Mouse (Mus musculus) left cerebral cortex, postnatal 10 days (tissue): ENCODE measurements around the gene Sulf2. TPM values are rescaled to one million over a fixed set of nuclear protein-coding genes. Genes with fewer than 3 reads are reported as not detected.
A peak's percentile ranks its signal among the peaks of the same experiment; 100 is the strongest.

ENCODE experiments used
- DNase-seq, 2 experiments: peaks; one replicate each; pipeline ENCODE4 v3.0.0; 2021 to 2022; ENCODE audit warnings: low spot score in 2 of 2, mixed read lengths in 1 of 2; ENCODE audit errors: extremely low spot score in 1 of 2
- intact Hi-C: fragments of 180-260 bp; cut with DNase I; formaldehyde crosslinking; loops from one replicate; pipeline ENCODE4 v1.15.1; 2025
- total RNA-seq, 2 experiments: library from RNA; stranded (reverse); gene quantifications; 2 replicates each; pipeline ENCODE4 v1.2.3; 2021

Sulf2 gene
- total RNA-seq, 2 experiments from 2014 or later: 148 to 169 TPM

DNA sequence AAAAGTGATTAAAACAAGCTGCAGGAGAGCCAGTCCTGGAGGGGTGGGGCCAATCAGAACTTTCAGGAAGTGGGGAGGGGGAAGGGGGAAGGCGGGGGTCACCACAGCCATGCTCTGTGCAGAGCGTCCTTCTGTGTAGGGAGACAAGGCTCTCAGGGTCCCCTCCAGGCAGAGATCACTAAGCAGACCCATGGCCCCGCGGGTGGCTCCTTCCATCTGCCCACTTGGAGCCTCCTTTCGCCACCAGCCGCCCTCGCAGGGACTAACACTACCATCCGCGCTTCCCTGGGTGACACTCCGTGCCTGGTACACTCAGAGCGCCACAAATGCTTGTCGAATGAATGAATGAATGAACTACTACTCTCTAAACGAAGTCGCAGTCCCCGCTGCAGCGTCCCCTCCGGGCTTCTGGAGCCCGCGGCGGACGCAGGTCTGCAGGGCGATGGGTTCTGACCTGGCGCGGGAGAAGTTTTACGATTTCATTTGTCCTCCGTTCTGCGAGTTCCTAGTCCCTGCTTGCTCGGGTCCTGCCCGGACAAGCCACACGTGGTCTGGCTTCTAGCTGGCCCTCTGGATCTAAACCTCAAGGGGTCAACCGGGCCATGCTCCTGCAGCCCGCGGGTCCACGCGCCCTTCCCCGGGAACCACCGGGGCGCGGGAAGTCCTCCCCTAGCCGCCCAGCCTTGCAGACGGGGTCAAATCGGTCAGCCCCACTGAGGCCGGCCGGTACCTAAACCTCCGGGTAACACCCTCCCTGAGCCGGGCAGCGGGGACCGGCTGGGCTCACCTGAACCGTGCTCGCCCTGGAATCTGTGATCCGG is 1.4 kb downstream of the Sulf2 start:
- DNase-seq: no peak
- intact Hi-C loops: loop anchor here (2.0 to 5.0 kb wide), 3 partner anchors 47 to 409 kb away; no protein-coding TSS in a partner anchor

DNA sequence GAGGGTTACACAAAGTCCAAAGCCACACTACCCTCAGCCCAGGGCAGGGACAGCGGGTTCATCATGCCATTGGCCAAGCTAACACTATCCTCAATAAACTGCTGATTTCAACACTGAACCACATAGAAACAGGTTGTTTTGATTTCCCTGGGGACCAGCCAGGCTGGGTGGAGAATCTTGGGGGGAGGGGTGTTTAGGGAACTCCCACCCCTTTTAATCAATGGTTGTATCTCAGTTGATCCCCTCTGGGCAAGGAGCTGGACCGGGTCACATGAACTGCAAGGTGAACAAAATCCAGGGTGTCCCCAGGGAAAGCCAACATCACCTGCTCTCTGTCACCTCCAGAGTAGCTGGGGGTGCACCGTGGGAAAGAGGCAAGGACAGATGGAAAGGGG is 2.1 kb downstream of the Sulf2 start:
- DNase-seq: no peak
- intact Hi-C loops: loop anchor here (5.0 kb wide), 2 partner anchors 46 to 189 kb away; no protein-coding TSS in a partner anchor

DNA sequence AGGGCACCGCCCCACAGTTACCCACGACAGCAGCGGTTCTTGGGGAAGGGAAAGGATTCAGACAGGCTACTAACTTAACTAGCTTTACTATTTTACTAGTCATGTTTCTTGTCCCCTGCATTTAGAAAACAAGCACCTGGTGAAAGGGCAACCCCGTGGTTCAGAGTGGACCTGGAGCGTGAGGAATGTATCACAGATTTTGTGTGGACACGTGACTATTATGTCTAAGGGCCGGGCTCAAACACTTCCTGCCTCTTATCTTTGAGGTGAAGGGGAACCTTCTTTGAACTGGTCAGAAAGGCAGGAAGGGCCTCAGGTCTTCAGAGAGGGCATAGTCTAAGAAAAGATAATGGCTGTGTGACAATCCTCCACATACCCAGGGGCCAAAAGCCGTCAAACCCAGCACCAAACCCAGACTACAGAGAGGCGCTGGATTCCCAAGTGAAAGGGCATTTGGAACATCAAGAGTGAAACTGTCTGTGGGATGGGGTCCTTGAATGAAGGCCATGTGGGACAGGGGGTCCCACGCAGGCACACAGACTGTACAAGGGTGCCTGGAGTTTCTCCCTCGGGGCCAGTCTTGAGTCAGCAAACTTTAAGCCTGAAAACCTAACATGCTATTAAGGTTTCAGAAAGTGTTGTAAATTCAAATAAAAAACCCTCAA is 2.6 kb downstream of the Sulf2 start:
- no peak for DNase-seq
- intact Hi-C loops: loop anchor here (5.0 kb wide), 2 partner anchors 46 to 189 kb away; no protein-coding TSS in a partner anchor

DNA sequence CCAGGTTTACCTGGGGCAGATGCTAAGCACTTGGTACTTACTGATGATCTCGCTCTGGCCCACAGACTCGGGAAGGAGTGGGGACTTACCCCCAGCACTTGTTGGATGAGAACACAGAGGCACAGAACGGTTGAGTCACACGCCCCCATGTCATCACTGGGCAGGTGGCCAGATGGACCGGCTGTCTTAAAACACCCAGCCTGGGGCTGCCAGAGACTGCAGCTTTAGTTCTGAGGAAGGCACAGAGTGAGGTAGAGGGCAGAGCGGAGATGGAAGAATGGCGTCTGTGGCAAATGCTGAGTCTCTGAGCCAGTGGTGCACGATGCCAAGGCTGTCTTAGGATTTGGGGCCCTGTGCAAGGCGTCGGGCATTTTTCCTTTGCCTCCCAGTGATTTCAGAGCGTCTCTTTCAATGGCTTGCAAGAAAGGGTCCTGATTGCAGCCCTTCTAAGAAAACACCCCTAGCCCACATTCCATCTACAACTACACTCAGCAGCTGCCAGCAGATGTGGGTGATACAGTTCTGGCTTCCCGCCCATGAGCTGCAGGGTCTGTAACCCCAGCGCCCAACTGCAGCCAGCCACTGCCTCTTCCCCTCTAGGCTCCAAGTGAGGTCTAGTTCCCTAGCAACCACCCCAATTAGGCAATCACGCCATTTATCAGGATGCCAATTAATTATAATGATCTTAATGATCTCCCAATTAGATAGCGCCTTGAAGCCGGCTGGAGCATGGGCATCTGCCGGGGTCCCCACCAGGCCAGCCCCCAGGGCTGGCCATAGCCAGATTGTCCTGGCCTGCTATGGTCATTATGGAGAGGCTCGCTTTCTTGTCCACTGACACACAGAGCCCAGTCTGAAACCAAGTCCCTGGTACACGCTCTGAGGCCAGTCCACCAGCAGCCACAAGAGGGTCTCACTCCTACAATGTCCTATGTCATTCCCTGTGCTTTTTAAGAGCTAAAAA is 3.7 kb downstream of the Sulf2 start:
- peak; percentile 78 to 91 for DNase-seq
- intact Hi-C loops: loop anchor here (5.0 kb wide), 2 partner anchors 44 to 191 kb away; no protein-coding TSS in a partner anchor

DNA sequence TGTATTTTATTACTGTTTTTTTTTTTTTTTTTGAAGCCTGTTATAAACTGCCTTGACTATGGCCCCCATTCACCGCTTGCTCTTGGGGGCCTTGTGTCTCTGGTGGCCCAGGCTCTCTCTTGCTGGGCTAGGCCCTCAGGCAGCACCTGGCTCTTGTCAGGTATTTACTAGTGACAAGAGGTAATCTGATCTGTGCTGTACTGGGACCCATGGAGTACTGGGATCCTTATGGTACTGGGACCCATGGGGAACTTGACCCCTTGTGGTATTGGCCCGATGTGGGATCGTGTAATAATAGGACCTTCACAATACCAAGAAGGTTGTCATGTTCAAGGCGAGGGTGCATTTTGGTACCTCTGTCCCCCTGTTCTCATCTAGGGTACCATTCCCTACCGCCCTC is 4.9 kb downstream of the Sulf2 start:
- intact Hi-C loops: loop anchor here (5.0 kb wide), 2 partner anchors 43 to 192 kb away; no protein-coding TSS in a partner anchor
- DNase-seq: no peak

DNA sequence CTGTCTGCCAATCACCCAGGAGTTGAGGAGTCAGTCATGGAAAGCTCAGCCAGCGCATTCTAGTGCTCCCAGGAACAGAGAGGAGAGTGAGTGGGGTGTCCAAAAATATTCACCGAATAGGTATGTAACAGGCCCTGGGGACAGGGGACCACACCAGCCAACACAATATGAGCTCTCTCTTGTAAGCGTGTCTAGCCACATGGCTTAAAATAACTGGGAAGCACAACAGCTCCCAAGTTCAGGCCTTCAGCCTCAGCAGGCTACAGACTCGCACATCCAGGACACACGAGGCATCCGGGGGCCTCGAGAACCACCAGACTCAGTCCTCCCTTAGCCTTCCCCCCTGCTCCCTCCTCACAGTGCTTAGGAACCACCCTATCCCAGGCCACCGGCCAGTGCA is 6.0 kb downstream of the Sulf2 start:
- intact Hi-C loops: no loop called here
- no peak for DNase-seq

DNA sequence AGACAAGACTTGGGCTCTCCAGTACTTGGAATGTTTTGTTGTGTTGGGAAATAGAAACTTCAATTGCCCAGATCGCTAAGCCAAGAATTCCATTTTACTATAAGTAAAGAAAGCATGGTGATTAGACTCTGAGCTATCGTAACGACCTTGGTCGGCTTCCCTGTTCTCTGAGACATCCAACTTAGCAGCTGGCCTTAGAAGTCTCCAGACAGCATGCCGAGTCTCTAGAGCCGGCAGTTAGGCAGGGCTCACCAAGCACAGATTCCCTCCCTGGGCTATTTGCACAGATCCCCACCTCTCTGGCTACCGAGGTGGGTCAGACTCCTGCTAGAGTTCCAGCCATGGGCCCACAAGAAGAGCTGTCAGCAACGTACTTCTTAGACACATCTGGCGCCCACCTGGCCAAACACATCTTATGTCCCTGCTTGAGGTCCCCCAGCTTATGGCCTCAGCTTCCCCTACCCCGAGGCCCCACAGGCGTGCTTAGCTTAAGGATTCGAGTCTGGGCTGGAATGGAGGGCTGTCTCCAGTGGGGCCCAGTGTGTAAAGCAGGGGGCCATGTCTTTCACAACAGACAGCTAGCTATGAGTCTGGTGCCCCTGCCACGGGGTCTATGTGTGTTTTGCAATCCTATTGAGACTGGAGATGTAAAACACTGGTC is 6.7 kb downstream of the Sulf2 start:
- intact Hi-C loops: no loop called here
- DNase-seq: no peak

DNA sequence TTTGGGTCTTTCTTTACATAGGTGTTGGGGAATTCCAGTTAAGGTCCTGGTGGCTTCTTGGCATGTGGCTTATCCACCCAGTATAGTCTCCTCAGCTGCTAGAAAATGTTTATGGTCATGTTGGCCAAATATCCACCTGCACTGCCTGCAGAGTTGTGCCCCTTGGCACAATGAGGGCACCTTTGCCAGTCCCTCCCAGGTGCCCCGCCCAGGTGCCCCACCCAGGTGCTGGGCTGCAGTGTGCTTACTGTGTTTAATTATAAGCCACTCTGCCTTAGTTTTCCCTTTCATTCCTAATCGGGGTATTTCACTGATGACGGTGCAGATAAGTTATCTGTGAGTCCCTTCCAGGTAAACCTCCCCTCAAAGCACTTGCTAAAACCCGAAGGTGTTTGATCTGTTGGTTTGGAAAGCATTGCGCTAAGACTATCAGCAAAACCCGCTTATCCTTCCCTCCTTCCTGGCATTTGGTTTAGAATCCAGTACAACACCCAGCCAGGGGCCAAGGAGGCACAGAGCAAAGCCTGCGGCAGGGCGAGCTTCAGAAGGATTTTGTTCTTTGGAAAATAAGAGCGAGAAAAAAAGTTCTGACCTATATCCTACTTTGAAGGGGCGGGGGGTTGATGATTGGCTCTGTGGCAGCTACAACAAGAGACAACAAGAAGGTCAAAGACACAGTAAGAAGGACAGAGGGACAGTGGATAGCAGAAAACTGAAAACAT is 7.4 kb downstream of the Sulf2 start:
- intact Hi-C loops: no loop called here
- DNase-seq: no peak

DNA sequence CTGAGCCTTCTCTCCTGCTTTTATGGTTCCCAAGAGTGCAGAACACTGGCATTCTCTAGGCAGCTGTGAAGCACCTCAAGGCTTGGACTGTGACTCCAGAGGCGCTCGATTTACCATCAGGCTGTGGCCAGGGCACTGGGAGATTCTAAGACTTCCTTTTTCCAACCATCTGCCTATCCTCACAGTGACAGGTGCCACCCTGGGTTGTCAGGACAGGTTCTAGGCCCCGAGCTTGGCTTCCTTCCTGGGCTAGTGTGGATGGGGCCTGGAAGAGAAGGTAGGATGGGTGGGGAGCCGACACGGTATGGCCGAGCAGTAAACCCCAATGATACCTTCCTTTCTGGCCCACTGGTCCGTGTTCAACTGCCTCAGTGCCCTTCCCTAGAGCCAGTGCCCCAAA is 9.0 kb downstream of the Sulf2 start:
- intact Hi-C loops: no loop called here
- DNase-seq: no peak

DNA sequence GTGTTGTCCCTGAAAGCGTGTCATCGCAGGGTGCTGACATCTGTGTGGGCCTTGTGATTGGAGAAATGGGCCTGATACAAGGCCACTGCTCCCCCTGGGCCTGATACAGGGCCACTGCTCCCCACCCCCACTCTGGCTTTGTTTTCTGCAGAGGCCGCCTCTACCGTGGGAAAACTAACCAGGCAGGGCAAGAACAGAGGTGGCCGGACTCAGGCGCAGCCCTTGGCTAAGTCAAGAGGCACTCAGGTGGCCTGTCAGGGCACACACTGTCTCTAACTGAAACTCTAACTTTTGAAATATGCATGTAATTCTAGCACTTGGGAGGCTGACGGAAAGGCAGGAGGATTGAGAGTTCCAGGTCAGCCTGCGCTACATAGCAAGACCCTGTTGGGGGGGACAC is 10.4 kb downstream of the Sulf2 start:
- intact Hi-C loops: no loop called here
- no peak for DNase-seq

DNA sequence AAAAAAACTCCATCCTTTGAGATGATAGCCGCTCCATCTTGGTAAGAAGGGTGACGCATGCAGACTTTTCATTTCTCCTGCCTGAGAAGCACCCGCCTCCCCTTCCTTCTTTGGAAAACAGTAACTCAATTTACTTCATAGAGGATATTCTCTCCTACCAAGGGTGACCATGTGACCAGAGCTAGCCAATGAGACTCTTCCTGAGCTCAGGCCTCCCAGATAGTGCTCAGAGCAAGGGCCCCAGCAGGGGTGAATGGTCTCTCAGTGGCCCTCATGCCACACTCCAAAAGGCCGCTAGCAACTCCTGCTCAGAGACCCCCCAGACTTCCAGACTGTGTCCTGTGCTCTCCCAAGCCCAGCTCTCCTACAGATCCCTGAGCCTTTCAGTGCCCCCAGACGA is 11.6 kb downstream of the Sulf2 start:
- no peak for DNase-seq
- intact Hi-C loops: no loop called here

DNA sequence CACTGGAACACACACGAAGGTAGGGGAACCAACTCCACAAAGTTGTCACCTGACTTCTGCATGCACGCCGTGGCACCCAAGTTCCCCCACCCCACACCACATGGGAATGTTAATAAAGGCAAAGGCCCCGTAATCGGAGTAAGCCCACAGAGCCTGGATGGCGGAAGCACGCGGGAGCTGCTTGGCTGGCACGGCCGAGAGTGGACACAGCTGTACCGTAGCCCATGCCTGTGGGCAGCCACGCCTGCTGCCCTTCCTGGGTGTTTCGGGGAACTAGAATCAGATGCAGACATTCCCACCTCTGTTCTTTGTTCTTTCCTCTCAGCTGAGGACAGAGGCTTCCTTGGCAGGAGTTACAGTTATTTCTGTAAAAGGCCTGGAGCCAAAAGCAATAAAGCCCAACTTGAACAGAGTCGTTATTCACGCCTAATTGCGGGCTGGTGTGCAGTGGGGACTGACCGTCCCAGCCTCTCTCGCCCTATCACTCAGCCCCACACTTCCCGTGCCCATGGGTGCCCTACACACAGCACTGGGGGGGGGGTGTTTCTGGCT is 12.8 kb downstream of the Sulf2 start:
- intact Hi-C loops: no loop called here
- DNase-seq: peak in 1 of 2 experiments; percentile 68

DNA sequence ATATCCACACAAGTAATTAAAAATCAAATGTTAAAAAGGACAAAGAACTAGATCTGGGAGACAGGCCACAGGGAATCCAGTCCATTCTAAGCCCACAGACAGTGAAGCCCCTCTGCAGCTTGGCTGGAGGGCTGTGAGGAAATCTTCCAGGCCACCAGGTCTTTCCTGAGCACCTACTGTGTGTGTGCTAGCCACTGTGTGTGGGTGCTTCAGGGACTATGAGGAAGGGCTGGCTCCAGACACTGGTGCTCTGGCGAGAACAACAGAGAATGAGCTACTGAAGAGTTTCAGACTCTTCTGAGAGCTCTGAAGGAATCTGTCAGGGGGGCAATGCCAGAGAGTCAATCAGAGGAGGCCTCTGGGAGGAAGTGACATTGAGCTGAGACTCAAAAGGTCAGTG is 13.6 kb downstream of the Sulf2 start:
- intact Hi-C loops: no loop called here

DNA sequence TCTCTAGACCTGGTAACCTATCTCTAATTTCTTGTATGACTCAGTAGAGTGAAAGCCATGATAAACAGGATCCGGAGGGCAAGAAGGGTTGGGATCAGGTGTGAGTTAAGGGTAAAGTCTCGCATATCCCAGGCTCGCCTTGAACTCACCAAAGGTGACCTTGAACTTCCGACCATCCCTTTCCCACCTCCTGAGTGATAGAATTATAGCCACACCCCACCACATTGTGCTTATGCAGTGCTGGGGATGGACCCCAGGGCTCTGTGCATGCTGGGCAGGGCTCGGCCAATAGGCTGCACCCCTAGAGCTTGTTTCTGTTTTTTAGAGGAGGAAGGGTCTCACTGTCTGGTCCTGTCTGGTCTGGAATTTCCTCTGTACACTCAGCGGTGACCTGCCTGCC is 14.4 kb downstream of the Sulf2 start:
- DNase-seq: no peak
- intact Hi-C loops: no loop called here

More for the DNA sequence above, 13.6 kb downstream of the Sulf2 start:
- DNase-seq: no peak

DNA sequence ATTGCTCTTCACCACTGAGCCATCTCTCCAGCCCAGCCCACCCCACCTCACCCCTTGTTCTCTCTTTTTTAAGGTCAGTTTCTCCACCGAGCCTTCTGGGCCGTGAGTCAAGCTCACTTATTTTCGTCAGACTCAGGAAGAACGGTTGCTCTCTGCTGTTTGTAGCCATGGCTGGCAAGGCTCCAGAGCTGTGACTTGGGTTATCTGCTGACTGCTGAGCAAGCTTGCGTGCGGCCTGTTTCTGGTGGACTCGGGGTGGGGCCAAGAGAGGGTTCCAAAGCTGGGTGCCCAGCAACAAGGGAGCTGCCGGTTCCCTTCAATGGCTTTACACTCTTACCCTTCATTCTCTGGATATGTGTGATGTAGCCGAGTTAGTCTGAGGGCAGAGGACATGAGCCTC is 15.0 kb downstream of the Sulf2 start:
- intact Hi-C loops: no loop called here
- DNase-seq: peak in 1 of 2 experiments; percentile 84

DNA sequence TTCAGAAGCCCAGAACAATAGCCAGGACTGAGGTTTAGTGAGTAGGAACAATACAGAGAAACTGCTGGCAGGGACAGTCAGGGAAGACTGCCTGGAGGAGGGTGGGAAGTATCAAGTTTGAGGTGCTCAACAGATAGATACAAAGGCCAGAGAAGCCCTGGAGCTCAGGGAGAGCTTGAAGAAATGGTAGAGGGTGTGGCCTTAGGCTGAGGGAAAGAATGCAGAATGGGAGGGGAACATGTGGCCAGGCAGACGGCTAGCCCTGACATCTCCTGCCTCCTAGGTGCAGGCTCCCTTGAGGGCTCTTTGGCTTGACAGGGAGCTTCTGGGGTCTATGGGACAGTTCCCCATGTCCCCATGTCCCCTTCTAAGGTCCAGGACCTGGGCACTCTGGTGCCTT is 17.2 kb downstream of the Sulf2 start:
- intact Hi-C loops: no loop called here
- no peak for DNase-seq

DNA sequence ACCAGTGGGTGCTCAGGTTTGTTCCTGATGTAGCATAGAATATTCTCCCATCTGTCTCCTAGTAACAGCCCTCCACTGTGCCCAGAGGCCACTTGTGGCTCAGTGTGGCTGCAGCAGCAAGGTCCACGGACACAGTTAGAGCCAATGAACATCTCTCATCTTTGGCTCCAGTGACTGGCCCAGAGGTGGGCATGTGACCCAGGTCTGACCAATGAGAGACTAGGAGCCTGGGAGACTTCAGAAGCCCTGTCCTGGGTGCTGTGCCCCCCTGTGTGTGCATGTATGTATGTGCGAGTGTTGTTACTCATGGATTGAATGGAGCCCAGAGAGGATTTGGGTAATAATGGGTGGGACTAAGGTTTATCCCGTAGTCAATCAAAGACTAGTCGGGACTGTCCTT is 18.0 kb downstream of the Sulf2 start:
- intact Hi-C loops: no loop called here
- no peak for DNase-seq
